Mouse (Mus musculus): ENCODE measurements around the gene Rccd1.

Rccd1 gene

DNA sequence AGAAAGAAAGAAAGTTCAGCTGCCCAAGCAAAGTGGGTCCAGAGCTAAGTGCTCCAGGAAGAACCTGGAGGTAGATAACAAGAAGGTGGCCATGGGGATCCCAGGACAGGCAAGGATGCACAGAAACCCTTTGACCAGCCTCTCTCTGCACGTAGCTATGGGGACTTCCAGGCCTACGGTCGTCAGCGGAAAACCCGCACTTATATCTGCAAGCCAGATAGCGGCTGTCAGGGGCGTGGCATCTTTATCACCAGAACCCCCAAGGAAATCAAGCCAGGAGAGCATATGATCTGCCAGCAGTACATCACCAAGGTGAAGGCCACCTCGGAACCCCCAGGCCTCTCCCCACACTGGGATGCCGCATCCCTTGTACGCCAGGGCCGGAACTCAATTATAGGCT lies 71.4 kb downstream of the Rccd1 start:
- no peak for DNase-seq

DNA sequence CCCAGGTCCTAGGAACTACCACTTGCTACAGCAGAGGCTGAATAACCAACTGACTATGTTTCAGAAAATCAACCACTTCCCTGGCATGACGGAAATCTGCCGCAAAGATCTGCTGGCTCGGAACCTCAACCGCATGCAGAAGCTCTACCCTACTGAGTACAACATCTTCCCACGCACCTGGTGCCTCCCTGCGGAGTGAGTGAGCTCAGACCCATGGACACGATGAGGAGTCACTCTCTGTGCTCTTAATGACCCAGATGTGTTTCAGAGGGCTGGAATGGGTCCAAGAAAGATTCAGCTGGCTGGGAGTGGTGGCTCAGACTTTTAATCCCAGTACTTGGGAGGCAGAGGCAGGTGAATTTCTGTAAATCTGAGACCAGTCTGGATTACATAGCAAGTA lies 71.8 kb downstream of the Rccd1 start:
- no peak for DNase-seq

DNA sequence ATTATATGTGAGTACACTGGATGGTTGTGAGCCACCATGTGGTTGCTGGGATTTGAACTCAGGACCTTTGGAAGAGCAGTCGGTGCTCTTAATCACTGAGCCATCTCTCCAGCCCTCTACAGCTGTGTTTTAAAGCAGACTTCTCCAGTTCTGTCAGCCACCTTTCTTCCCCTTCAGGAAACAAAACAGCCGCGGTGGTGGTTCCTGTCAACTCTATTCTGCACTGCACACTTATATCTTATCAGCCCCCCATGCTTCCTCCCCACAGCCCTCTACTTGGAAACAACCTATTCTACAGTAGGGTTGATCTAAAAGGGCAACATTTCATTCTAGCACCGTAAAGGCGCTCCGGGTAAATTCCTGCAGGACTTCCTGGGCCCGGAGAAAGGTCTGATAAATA lies 77.4 kb downstream of the Rccd1 start:
- DNase-seq = no peak

DNA sequence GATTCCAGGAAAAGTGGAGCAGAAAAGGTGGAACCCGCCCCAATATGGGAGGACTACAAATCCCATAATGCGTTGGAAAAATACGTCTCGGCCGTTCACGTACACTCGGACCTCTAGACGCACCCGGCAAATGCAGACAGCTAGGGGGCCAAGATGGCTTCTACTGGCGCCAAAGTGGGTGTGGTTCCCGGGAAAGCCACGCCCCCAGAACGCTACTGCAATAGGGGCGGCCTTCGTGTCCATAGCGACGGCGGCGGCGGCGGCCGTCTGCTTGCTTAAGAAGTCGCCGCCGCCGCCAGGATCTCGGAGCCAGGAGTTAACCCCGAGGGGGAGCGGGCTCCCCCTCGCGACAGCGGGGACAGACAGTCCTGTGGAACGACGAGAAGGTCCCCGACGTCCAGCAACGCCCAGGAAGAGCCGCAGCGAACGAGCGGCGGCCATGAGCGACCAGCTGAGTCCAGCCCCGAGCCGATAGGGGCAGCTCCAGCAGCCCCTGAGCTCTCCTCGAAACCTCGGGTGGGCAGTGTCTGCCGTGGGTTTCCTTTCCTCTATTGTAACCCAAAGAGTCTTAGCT lies 78.0 kb downstream of the Rccd1 start, which contains the start of gene Ttll13:
Gene Ttll13, plus strand, starts transcription at position 229 of the 574 bp plus-strand sequence.
- DNase-seq = peak; percentile 98

DNA sequence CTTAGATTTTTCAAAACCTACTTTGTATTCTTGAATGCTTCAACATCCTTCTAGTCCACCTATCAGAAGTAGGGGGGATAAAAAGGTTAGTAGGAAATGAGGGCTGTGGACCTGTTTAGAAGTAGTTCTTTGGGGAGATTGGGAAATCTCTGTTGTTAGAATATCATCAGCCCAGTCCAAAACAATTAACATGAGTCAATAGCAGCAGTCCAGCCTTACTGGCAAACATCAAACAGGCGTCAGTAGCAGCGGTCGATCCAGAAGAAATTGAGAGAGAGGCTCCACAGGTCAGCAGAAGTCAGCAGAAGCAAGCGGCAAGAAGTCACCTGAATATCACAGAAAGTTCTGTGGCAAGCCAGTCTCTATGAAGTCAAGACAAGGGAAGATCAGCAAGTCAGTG lies 79.4 kb downstream of the Rccd1 start:
- no peak for DNase-seq
